10 mouse cellular contexts compared by ENCODE assay signal in the genomic region with DNA sequence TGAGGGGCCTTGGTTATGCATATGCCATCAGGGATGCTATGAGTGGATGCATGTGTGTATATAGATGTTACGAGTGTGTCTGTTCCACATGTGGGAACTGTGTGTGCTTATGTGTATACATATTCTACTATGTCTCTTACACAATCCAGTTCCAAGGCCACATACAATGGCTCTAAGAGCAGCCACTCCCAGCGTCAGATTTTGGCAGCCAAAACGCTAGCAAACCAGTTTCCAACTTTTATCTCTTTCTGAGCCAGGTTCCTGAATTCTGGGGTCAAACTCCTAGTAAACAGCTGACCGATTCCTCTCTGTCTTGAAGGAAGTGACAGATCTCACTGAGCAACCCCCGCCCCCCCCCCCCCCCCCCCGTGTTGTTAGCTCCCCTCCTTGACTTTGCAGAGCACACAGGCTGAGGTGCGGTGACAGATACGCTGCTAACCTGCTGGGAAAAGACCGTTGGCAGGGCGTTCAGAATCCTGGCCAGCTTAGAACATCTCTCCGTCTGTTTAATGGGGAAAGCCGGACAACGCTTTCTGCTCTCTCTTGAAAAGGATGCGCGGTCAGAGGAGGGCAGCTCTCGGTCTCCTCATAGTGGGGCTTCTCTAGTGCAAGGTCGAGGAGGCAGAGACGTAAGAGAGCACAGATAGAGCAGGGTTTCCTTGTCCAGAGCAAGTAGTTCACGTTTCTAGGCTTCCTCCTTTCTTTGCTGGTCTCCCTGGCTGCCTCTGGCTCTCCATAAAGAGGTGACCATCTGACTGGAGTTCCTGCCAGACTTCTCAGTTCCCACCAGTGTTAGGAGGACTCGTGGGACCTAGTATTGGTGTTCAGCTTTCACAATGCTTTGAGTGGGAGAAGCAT. TPM values are rescaled to one million over a fixed set of nuclear protein-coding genes. Genes with fewer than 3 reads are reported as not detected.
DNase-seq lines count a peak whose midpoint lies in the region; ATAC-seq lines count a peak whose summit lies in the region.
"Had no signal": no experiment of that assay in that cellular context is flagged by ENCODE, and none has a peak within 500 bp of the region (broad histone marks: within the 10 kb centered on the region; RNA-seq: fewer than 3 reads in every experiment).

No protein-coding gene starts in this region.

- H3K4me1 ChIP-seq in brown adipose tissue, adult 24 weeks (ENCODE audit: control insufficient read depth, insufficient read depth, insufficient read length, low read length), result no peaks in the 10 kb centered on the region; the same call in 1 of the 2 replicates
- H3K4me1 ChIP-seq in heart, embryonic 15.5 days (replicated peaks), result peaks cover 26% of the 10 kb centered on the region
- peaks cover 15% of the 10 kb centered on the region for H3K4me1 ChIP-seq in lung, embryonic 16.5 days (replicated peaks; ENCODE audit: control insufficient read depth, insufficient read depth, low read length)
- H3K4me1 ChIP-seq: forebrain, embryonic 13.5 days had no signal

- peak overlapping the region; percentile 1; the same call in 1 of the 2 replicates for H3K27ac ChIP-seq in brown adipose tissue, adult 24 weeks (replicated peaks; ENCODE audit: low read depth, low read length)
- peak overlapping the region; percentile 18; the same call in 1 of the 2 replicates for H3K27ac ChIP-seq in heart, embryonic 15.5 days
- H3K27ac ChIP-seq in lung, embryonic 16.5 days (ENCODE audit: low read length), result 0 out of 2 replicates have a peak overlapping the region, but pooled peaks have one; percentile 36
- H3K27ac ChIP-seq: forebrain, embryonic 13.5 days; limb, embryonic 12.5 days had no signal

- no peak overlapping the region for H3K9ac ChIP-seq in heart, embryonic 15.5 days
- H3K9ac ChIP-seq in lung, embryonic 16.5 days (ENCODE audit: low read length), result peak overlapping the region; percentile 33; the same call in 1 of the 2 replicates
- H3K9ac ChIP-seq: forebrain, embryonic 13.5 days; limb, embryonic 12.5 days had no signal

- no peaks in the 10 kb centered on the region for H3K9me3 ChIP-seq in heart, embryonic 15.5 days (replicated peaks)
- H3K9me3 ChIP-seq in lung, embryonic 16.5 days (ENCODE audit: control insufficient read depth, low read length), result no peaks in the 10 kb centered on the region
- H3K9me3 ChIP-seq: forebrain, embryonic 13.5 days had no signal

- intact Hi-C loops in left cerebral cortex, postnatal 4 days (cut with DNase I), result no loop called here

- no peaks in the 10 kb centered on the region for H3K27me3 ChIP-seq in heart, embryonic 15.5 days
- no peaks in the 10 kb centered on the region for H3K27me3 ChIP-seq in lung, embryonic 16.5 days (ENCODE audit: control insufficient read depth, insufficient read depth, low read depth, low read length)
- H3K27me3 ChIP-seq: forebrain, embryonic 13.5 days; limb, embryonic 12.5 days had no signal

- peak overlapping the region; percentile 13; the same call in 1 of the 2 replicates for H3K4me3 ChIP-seq in brown adipose tissue, adult 24 weeks (ENCODE audit: insufficient read depth, low read depth, low read length)
- H3K4me3 ChIP-seq in heart, embryonic 15.5 days, result peak overlapping the region; percentile 7; the same call in 1 of the 2 replicates
- no peak overlapping the region for H3K4me3 ChIP-seq in lung, embryonic 16.5 days (ENCODE audit: low read length)
- H3K4me3 ChIP-seq: forebrain, embryonic 13.5 days; limb, embryonic 12.5 days had no signal

- peak overlapping the region; percentile 51 for H3K4me2 ChIP-seq in heart, embryonic 15.5 days
- peak overlapping the region; percentile 28 for H3K4me2 ChIP-seq in lung, embryonic 16.5 days (ENCODE audit: low read depth, low read length)
- H3K4me2 ChIP-seq: forebrain, embryonic 13.5 days had no signal

- peak; percentile 40 for DNase-seq in left cerebral cortex, postnatal 4 days
- no peak for DNase-seq in left cerebral cortex, adult 8-10 months (ENCODE audit: low spot score in 2 of 2)
- no peak for DNase-seq in kidney, adult 9 months
- no peak for DNase-seq in spleen, postnatal 36 days (ENCODE audit: low spot score in 2 of 2)
- no peak for DNase-seq in adrenal gland, postnatal 14 days

- H3K36me3 ChIP-seq in heart, embryonic 15.5 days, result no peaks in the 10 kb centered on the region
- no peaks in the 10 kb centered on the region for H3K36me3 ChIP-seq in lung, embryonic 16.5 days (ENCODE audit: control insufficient read depth, insufficient read depth, low read length)
- H3K36me3 ChIP-seq: limb, embryonic 12.5 days had no signal

- 16% methylated on average over 19 of the region's 20 CpGs for whole genome bisulfite sequencing in heart, embryonic 15.5 days
- 14% methylated on average over 19 of the region's 20 CpGs for WGBS in lung, embryonic 16.5 days

- ATAC-seq in heart, embryonic 15.5 days (replicated peaks; ENCODE audit: insufficient number of reproducible peaks, insufficient read depth, low FRiP score, low read depth), result no peak
- ATAC-seq in lung, embryonic 16.5 days (ENCODE audit: low read depth), result peak; percentile 64
- ATAC-seq: forebrain, embryonic 13.5 days had no signal

RNA-seq across cellular contexts. Expression of a gene that starts 17.3 kb away (rescaled TPM):
- total RNA-seq in left cerebral cortex, postnatal 4 days (2021), result 1 to 10 TPM; 6.4 to 7.8 TPM
- 10 to 100 TPM in 3 of 4 experiments, 1 to 10 TPM in 1; 6.7 to 14.3 (median 11.2) TPM for total RNA-seq in left cerebral cortex, adult 8-10 months (2022)
- polyA plus RNA-seq in brown adipose tissue, adult 24 weeks (2012; ENCODE audit: insufficient read depth, insufficient read length, missing spikeins), result 9.8 and 12.4 TPM in 2 replicates
- 6.7 and 14.6 TPM in 2 replicates for polyA plus RNA-seq in heart, embryonic 15.5 days (2015; fragmentation: Nextera tagmentation; extraction: Ambion mirVana)
- 22.0 and 22.9 TPM in 2 replicates for polyA plus RNA-seq in lung, embryonic 16.5 days (2015; fragmentation: Nextera tagmentation; extraction: Ambion mirVana)
- 7.8 and 17.6 TPM in 2 replicates for total RNA-seq in adrenal gland, postnatal 14 days (2021)
